Comparison of ENCODE assay signal across 14 mouse cellular contexts in genomic region chr6:96373274-96373673, GRCm38 (mm10).
"Had no signal": no experiment of that assay in that cellular context is flagged by ENCODE, and none has a peak within 500 bp of the region (broad histone marks: within the 10 kb centered on the region; RNA-seq: fewer than 3 reads in every experiment).

No protein-coding gene starts in this region.

- H3K27me3 ChIP-seq: liver, embryonic 15.5 days; neural tube, embryonic 15.5 days had no signal

- H3K9ac ChIP-seq: liver, embryonic 15.5 days; lung, embryonic 14.5 days; neural tube, embryonic 15.5 days had no signal

- H3K4me3 ChIP-seq: left cerebral cortex, adult 2 months; limb, embryonic 10.5 days; liver, embryonic 15.5 days; myocyte; neural tube, embryonic 15.5 days had no signal

- H3K4me1 ChIP-seq: limb, embryonic 10.5 days; liver, embryonic 15.5 days; neural tube, embryonic 15.5 days had no signal

- H3K36me3 ChIP-seq: limb, embryonic 10.5 days; liver, embryonic 15.5 days; neural tube, embryonic 15.5 days had no signal

- H3K27ac ChIP-seq: left cerebral cortex, adult 2 months; limb, embryonic 10.5 days; liver, embryonic 15.5 days; neural tube, embryonic 15.5 days had no signal

- DNase-seq: kidney, adult 8-10 months; kidney, postnatal 25 days; lung, embryonic 14.5 days; lung, postnatal 10 days; lung, postnatal 4 days; right cerebral cortex, adult 18-20 months; right cerebral cortex, postnatal 25 days; thymus, postnatal 4 days had no signal

- H3K4me2 ChIP-seq: liver, embryonic 11.5 days; liver, embryonic 15.5 days; lung, embryonic 14.5 days; neural tube, embryonic 15.5 days had no signal

- H3K9me3 ChIP-seq: limb, embryonic 10.5 days; liver, embryonic 15.5 days; neural tube, embryonic 15.5 days had no signal
